Mouse (Mus musculus) cerebellum, postnatal 25 days (tissue): ENCODE data around the gene Tuba1b.
A peak's percentile ranks its signal among the peaks of the same experiment; 100 is the strongest.

Experiments used
- DNase-seq, 2 experiments: peaks; one replicate each; pipeline ENCODE4 v3.0.0; 2021; ENCODE audit warnings: mixed read lengths in 2 of 2

The Tuba1b gene

DNA sequence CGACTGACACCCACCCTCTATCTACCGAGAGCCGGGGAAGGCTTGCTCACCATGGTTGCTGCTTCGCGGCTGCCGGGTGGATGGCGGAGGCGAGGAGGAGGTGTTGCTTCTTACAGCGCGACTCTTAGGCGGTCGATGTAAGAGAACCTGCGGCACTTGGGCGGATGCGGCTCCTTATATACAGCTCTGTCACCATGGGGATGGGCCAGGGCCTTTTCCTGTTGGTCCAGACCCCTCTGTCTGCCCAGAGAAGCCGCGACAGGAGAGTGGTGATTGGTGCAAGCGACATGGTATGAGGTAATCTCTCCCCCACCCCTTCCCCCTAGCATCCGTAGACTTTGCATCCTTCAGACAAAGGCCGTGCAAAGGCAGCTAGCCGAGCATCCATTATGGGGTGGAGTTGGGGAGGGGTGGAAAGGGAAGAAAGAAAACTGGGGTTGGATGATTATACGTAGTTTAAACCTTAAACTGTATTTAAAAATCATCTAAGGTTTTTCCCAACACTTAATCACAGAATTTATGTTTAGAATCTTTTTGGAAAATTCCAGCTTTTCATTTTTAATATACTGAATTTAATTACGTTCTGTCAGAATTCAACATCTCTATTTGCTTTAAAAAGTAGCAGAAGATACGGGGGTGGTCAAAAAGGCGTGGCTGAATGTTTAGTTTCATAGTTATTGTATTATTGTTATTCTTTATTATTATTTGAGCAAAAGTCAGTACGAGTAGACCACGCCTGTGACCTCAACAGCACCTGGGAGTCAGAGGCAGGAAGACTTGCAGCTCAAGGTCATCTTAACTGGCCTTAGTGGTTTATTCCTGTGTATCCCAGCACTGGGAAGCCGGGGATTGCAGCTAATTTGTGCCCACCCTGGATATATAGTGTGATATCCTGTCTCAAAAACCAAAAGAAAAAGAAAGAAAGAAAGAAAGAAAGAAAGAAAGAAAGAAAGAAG is 19.3 kb upstream of the Tuba1b start, which contains the start of the genes Gm49450 and Tuba1a:
Gene Gm49450 (minus strand): TSS at position 151 of the 956 bp plus-strand sequence.
Gene Tuba1a (minus strand): TSS at position 303 of the 956 bp plus-strand sequence.
- DNase-seq: peak; percentile 97 to 99

DNA sequence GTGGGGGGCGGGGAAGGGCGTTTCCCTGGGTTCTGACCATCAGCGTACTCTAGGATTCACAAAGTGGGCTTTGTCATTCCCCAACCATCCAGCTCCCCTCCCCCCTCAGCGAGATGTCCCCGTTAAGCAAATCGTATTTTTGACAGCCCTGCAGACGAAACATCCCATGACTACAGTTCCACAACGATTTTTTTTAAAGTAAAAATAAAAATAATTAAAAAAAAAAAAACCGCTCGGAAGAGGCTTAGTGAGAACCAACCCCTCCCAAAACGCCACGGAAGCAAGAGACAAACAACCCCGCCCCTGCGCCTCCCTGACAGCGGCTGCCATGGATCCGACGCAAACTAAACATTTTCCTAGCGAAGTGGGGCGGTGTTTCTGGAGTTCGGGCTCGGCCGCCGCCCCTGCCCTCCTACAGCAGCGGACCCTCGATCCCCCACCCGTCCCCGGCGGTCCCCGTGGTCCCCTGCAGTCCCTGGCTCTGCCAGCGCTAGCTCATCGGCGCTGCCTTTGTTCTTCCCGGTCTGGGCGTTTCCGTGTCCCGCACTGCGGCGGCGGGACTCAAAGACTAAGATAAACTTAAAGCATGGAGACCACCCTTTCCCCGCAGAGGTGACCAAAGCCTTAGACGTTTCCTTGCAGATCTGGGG is 18.5 kb upstream of the Tuba1b start:
- peak in 1 of 2 experiments; percentile 81 for DNase-seq

DNA sequence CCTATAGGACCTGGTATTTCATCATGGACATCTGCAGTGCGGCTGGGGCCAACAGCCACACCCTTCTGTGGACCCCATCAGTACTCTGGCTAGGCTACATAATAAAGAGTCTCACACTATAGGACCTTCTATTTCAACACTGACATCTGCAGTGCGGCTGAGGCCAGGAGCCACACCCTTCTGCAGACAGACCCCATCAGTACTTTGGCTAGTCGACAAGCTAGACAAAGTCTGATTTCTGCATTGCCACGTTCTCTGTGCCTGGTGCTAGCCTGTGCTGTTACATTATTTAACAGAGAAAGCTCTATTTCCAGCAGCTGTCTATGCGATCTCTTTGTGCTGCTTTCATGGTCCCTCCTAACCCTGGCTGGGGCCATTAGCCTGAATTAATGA is 17.7 kb upstream of the Tuba1b start:
- no peak for DNase-seq

DNA sequence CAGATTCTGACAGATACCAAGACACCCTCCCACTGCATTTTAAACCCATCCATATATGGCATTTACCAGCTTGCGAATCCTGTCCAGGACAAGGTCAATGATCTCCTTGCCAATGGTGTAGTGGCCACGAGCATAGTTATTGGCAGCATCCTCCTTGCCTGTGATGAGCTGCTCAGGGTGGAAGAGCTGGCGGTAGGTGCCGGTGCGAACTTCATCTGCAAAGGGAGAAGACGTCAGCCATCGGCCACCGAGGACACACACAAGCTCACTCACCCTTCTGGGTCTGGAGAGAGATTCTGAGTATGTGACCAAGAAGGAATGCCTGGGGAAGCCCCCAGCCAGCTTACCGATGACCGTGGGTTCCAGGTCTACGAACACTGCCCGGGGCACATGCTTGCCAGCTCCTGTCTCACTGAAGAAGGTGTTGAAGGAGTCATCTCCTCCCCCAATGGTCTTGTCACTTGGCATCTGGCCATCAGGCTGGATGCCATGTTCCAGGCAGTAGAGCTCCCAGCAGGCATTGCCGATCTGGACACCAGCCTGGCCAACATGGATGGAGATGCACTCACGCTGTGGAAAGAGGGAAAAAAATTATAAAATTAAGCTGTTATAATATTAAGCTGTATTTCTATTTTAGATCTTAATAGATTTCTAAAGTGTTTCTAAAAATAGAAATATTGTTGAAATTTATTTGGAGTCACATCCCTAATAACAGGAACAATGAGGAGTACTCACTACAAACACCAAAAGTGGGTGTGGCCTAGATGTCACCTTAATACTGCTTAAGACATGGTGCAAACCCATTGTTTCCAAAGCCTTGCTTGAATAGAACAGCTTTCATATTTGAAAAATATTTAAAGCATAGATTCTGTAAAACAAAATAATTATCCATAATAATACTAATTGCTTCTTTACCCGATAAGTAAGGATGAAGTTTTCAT is 17.0 kb upstream of the Tuba1b start:
- peak; percentile 52 to 58 for DNase-seq

DNA sequence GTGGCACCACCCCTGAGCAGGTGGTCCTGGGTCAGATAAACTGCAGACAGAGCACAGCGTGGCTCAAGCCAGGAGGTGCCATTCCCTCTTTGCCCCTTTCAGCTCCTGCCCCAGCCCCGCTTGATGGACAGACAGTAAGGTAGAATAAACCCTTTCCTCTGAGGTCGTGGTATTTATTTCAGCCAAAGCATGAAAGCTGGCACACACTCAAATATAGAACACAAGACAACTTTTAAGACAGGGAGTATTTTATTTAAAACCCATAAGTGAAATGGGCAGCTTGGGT is 15.2 kb upstream of the Tuba1b start:
- DNase-seq: no peak

DNA sequence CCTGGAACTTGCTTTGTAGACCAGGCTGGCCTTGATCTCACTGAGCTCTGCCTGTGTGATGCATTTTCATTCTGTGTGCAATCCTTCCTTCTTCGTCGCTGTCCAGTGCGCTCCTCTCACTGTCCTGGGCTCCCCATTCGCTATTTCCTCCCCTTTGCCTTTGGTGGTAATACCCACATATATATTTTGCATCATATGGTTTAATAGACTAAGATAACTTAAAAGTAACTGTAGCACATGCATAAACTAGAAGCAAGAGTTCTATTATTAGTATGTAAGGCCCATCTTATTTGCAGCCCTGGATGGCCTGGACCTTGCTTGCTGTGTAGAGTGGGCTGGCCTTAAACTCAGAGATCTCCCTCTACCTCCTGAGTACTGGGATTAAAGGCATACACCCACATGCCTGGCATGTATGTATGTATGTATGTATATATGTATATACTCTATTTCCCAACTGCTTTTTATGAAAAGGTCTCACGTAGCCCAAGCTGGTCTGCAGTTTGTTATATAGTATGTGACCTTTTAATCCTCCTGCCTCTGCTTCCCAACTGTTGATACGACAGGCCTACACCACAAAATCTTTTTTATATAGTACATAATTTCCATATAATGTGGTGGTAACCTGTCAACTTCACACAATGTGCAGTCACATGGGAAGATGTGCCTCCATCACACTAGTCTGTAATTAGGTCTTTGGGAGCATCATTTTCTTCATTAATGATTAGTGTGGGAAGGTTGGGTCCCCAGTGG is 14.7 kb upstream of the Tuba1b start:
- no peak for DNase-seq

DNA sequence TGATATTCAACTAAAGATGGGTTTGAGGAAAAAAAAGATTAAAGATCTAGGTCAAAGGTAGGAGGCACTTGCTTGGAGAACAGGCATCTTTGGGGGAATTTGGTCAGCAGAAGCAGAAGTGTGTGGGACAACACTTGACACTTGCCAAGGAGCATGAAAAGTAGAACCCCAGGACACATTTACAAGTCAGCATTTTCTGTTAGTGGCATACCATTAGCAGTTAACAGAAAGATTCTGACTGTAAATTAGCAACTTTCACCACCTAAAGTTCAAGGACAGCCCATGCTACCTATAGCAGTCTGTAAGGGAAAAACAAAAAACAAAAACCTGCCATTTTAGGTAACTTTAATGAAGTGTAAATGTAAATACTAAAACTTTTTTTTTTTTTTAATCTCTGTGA is 14.0 kb upstream of the Tuba1b start:
- DNase-seq: no peak

DNA sequence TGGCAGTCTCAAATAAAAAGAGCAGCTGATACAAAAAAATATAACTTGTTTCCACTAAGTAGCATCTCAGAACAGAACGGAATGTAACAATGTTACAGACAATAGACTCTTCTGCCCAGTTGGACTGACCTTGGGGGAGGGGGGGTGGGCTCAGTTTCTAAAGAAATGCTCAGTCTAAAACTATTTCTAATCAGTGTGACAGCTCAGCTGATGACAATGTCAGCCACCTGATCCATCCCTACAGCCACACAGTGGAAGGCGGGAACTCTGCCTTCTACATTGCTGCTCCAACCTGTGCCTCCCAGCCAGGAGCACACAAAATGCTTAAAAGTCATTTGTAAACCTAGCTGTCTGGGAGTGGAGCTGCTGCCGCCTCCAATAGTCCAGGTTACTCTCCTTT is 13.5 kb upstream of the Tuba1b start:
- DNase-seq: no peak

DNA sequence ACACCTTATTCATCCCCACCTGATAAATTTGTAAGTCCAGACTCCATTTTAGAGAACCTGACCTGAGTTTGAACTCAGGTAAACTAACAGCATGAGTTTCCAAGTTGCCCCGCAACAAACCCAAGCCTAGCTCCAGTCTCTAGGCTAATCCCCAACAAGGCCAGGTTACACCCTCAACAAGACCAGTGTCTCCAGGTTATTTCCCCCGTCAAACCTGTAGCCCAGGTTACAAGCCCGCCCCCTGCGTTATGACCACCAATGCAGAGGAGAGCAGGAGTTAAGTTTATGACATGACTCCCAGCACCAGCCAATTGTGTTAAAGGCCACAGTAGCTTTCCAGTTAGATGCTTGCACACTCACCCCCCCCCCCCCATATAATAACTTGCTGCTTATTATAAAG is 8.8 kb upstream of the Tuba1b start:
- no peak for DNase-seq

DNA sequence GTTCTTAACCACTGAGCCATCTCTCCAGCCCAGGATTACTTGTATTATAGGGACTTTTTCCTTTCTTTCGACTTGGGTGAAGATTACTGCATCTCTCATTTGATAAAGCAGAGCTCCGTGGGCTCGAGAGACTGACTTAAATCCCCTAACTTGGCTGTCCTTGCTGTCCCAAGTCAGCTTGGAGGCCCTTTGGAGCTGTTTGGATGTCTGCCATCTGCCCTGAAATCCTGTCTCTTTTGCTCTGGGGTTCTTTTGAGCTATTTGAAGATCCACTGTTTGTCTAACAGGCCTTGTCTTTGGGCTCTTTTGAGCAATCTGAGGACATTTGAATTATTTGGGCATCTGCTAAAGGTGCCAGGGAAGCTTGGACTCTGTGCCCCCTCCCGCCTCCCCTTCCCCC is 7.7 kb upstream of the Tuba1b start:
- no peak for DNase-seq

DNA sequence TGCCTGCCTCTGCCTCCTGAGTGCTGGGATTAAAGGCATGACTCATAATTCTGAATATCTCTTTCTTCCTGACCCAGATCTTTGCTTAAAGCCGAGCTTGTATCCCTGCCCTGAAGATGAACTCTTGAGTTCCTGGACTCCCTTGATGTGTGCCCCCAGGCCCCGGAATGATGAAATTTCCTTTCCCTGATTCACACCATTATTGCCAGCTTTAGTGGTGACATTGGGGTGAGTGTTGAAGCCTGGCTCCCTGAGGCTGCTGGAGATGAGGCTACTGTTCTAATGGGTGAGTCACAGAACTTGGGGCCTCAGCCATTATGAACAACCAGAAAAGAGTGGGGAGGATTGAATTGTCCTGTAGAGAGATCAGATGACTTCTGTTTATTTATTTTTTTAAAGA is 7.2 kb upstream of the Tuba1b start:
- DNase-seq: no peak

DNA sequence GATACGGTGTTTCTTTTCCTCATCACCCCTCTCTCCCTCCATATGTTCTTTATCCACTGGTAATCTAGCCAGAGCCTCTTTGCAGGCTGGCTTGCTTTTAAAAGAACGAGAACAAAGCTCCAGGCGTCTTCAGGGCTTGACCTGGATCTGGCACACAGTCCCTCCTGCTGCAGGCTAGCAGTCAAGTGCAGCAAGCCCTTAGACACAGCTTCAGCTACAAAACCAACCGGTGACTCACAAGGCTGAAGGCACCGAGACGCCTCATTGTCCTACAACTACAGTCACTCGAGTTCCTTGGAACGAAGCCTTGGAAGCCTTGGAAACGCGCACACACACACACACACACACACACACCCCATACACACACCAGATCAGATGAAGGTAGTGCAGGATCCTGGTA is 6.5 kb upstream of the Tuba1b start:
- DNase-seq: peak; percentile 56 to 61

DNA sequence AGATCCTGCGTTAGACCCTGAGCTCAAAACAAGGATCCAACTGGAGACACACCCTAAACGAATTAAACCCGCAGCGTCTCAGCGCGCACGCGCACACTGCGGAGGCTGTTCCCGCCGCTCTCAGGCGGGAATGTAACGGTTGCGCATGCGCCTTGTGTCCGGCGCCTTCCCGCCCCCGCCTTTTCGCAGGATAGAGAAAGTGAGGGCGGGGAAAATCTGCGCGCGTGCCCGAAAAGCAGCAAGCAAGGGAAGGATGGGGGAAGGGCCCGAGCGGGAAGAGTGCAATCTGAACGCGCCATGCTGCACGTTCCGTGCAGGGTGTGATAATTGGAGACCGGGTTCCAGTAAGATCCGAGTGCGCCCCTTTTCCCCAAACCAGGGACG is 540 bp downstream of the Tuba1b start:
- DNase-seq: peak; percentile 96 to 99

DNA sequence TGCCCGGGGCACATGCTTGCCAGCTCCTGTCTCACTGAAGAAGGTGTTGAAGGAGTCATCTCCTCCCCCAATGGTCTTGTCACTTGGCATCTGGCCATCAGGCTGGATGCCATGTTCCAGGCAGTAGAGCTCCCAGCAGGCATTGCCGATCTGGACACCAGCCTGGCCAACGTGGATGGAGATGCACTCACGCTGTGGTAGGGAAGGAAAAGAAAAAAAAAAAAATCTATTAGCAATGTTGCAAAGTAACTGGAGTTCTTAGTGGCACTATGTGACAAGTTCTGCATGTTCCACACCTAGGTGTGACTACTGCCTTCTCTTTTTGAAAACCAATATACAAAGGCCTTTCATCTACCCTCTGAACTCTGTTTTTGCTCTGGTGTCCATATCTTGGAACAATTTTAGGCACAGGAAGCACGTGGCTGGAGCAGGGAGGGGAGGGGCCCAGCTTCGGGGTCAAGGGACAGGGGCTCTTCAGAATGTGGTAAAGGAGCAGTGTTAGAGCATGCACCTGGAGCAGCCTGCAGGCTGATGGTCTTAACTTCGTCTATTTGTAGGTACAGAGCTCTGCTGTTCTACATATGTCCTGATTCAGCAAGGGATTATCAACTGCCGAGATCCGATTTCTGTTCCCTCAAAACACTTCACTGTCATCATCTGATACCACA is 1.2 kb downstream of the Tuba1b start:
- peak; percentile 64 to 65 for DNase-seq

DNA sequence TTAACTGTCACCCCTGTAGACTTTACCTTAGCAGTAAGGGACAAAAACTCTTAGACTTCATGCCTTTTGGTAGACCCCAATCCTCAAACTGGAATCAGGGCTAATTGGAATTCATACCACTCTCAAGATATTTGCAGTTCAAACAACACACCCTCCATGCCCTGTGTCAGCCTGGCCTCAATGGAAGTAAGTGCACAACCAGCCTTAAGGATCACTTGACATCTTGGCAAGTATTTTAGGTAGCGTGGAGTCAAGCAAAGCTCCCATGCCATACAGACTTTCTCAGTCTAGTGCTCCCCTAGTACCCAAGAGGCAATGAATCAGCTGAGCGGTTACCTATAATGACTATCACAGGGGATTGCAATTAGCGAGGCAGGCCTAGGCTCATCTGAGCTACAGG is 3.4 kb downstream of the Tuba1b start:
- no peak for DNase-seq

DNA sequence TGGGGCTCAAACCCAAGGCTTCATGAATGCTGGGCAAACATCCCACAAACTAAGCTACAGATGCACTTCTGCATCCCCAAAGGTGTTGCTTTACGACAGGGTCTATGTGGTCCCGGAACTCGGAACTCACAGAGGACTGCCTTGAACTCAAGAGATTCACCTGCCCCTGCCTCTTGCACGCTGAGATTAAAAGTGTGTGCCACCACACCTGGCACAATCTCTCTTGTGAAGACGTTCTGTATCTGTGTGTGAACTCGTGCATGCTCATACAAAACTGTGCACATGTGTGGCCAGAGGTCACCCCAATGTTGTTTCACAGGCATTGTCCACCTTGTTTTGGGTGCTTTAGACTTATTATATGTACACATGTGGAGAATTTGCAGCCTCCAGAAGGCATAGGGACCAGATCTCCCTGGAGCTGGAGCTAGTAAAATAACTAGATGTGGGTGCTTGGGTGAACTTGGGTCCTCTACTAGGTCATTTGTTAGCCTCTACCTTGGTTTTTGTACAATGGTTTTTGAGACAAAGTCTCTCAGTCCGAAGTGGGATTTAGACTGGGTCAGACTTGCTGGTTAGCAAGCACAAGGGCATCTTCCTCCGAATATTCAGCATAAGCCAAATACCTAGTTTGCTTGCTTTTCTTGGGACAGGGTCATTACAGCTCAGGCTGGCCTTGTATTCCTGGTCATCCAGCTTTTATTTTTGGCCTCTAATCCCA is 4.2 kb downstream of the Tuba1b start:
- no peak for DNase-seq

DNA sequence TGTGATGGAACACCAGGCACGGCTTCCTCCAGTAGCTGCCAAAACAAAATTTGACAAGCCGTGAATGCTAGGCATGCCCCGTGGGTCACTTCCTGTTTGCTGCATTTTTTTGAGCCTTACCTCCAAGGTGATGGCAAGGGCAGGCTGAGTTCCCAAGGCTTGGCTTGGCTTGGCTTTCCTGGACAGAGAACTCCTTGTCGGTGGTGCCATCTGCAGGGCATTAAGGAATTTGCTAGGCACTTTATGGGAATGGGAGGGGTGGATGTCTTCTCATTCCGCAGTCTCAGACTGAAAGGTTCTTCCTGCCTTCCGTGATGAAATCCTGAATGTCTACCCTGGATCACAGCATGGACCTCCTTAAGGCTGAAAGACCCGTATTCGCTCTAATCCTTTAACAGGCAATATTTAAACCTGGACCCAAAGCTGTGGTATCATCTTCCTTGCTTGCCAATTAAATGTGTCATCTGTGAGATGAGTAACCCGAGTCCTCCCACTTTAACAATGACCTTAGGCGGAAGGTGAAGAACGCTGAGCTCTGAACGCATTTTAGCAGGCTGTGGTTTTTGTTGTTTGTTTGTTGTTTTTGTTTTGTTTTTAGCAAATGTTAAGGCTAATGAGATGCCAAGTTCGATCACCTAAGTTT is 5.6 kb downstream of the Tuba1b start:
- peak; percentile 82 to 89 for DNase-seq

DNA sequence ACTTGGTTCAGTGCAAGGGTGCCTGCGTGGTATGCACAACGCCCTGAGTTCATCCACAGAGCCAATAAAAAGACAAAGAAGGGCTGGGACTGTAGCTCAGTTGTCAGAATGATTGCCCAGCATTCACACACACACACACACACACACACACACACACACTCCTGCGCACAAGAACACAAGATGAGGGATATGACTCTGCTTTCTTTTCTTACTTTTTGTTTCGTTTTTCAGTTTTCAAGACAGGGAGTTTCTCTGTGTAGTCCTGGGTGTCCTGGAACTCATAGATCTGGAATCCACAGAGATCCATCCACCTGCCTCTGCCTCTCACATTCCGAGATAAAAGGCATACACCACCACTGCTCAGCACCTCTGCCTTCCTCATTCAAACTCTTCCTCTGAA is 6.8 kb downstream of the Tuba1b start:
- DNase-seq: no peak

DNA sequence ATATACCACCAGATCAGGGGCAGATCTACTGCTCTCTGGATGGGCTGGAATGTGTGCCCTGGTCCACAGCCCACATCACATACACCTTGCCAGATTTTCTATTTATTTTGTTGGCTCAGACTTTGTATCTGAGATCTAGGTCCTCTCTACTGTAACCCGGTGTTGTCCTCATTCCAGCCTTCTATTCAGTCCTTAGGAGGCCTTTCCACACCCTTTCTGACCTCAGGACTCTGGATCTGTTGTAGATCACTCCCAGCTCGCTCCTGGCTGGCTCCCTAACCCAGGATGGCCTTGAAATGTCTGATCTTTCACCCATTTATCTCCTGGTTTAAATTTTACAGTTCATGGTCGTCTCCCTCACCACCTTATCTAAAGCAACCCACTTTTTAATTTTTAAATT is 9.7 kb downstream of the Tuba1b start:
- DNase-seq: no peak

DNA sequence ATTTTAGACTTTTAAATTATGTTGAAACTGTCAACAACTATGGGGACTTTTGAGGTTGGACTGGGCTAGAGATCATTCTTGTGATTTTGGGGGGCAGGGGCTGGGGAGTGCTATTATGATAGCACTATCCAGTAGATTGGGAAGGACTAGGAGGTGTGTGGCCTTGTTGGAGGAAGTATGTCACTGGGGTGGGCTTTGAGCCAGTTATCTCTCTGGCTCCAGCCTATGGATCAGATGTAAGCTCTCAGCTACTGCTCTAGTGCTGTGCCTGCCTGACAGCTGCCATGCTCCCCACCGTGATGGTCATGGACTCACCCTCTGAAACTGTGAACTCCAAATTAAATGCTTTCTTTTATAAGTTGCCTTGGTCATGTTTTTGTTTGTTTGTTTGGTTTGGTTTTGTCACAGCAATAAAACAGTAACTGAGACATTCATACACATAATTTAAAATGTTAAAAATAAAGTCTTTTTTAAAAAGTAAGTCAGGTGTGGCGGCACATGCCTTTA is 11.3 kb downstream of the Tuba1b start:
- no peak for DNase-seq
